Mouse (Mus musculus): ENCODE results near the gene Slc38a6. TPM values are rescaled to one million over a fixed set of nuclear protein-coding genes. Genes with fewer than 3 reads are reported as not detected.

Gene Slc38a6
- total and polyA plus RNA-seq, 2 experiments from 2014 or later: 9.2 to 20.2 TPM

DNA sequence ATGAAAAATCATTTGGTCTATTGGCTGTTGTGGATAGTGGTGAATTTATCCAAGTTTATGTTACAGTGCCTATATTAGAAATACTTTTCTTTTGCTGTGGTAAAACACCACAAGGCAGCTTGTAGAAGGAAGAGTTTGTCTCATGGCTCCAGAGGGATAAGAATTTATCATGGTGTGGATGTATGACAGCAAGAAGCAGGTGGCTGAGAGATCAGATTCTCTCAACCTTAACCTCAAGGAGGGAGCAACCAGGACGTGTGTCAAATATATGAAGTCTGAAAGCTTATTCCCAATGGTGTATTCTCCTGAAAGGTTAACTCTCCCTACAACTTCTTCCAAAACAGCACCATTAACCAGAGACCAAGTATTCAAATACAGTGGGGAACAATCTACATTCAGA, 20.0 kb upstream of the Slc38a6 start:
- H3K27ac ChIP-seq (ENCODE audit: low read depth, low read length): no peak overlapping the region
- H3K27me3 ChIP-seq (ENCODE audit: insufficient read depth, low read length): no peaks in the 10 kb centered on the region
- H3K4me1 ChIP-seq (ENCODE audit: insufficient read depth): no peaks in the 10 kb centered on the region
- DNase-seq (no peak), ATAC-seq (no peak)
- no peak overlapping the region for H3K4me2 ChIP-seq (ENCODE audit: low read depth)
- TF ChIP-seq CTCF (IDR thresholded peaks at IDR 0.05; ENCODE audit: low read depth): no peak
- H3K9ac ChIP-seq: no peak overlapping the region
- no peaks in the 10 kb centered on the region for H3K9me3 ChIP-seq (ENCODE audit: low read length)
- no peaks in the 10 kb centered on the region for H3K36me3 ChIP-seq (ENCODE audit: insufficient read depth)
- 91% methylated on average over 1 of the region's 1 CpGs for WGBS
- no peak overlapping the region for H3K4me3 ChIP-seq (ENCODE audit: low read depth, low read length)

- no peaks in the 10 kb centered on the region for H3K9me3 ChIP-seq (ENCODE audit: low read length)
- no peaks in the 10 kb centered on the region for H3K4me1 ChIP-seq (ENCODE audit: insufficient read depth)
- no peak for TF ChIP-seq CTCF (IDR thresholded peaks at IDR 0.05; ENCODE audit: low read depth)
- H3K36me3 ChIP-seq (ENCODE audit: insufficient read depth): no peaks in the 10 kb centered on the region
- WGBS: 85% methylated on average over 1 of the region's 1 CpGs
- no peak overlapping the region for H3K27ac ChIP-seq (ENCODE audit: low read depth, low read length)
- ATAC-seq: no peak
- H3K4me2 ChIP-seq (ENCODE audit: low read depth): no peak overlapping the region
- no peak overlapping the region for H3K9ac ChIP-seq
- no peak for DNase-seq
- no peaks in the 10 kb centered on the region for H3K27me3 ChIP-seq (ENCODE audit: insufficient read depth, low read length)
- H3K4me3 ChIP-seq (ENCODE audit: low read depth, low read length): no peak overlapping the region
Measured at GRCm38 (mm10) chr12:73268497-73268896, 18.1 kb upstream of the Slc38a6 start.

DNA sequence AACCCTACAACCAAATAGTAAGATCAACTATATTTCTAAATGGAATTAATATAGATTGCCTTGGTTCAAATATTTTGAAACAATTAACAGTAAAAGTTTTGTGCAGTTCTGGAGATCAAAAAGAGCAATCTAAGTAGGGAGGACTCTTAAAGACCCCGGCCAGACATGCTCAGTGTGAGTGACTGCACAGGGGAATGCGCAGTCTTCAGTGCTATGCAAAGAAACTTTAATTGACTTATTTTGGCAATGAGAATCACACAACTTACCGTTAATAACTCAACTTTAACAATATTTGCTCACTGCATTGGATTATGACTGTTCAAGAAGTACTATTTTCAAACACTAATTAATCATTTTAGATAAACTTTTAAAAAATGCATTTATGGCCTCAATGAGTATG, 17.0 kb upstream of the Slc38a6 start:
- Histone ChIP-seq H3K4me3 (ENCODE audit: low read depth, low read length) (no peak overlapping the region), H3K27ac (ENCODE audit: low read depth, low read length) (no peak overlapping the region), H3K9ac (no peak overlapping the region), H3K4me2 (ENCODE audit: low read depth) (no peak overlapping the region), H3K4me1 (ENCODE audit: insufficient read depth) (no peaks in the 10 kb centered on the region), H3K9me3 (ENCODE audit: low read length) (no peaks in the 10 kb centered on the region), H3K27me3 (ENCODE audit: insufficient read depth, low read length) (no peaks in the 10 kb centered on the region), H3K36me3 (ENCODE audit: insufficient read depth) (no peaks in the 10 kb centered on the region)
- DNase-seq (no peak), ATAC-seq (no peak)
- 93% methylated on average over 3 of the region's 3 CpGs for WGBS
- no peak for TF ChIP-seq CTCF (IDR thresholded peaks at IDR 0.05; ENCODE audit: low read depth)

GRCm38 (mm10) chr12:73269933-73270332, 16.6 kb upstream of the Slc38a6 start:
- TF ChIP-seq CTCF (IDR thresholded peaks at IDR 0.05; ENCODE audit: low read depth): no peak
- Histone ChIP-seq H3K27ac (ENCODE audit: low read depth, low read length) (no peak overlapping the region), H3K9me3 (ENCODE audit: low read length) (no peaks in the 10 kb centered on the region), H3K9ac (no peak overlapping the region), H3K4me1 (ENCODE audit: insufficient read depth) (no peaks in the 10 kb centered on the region), H3K4me2 (ENCODE audit: low read depth) (no peak overlapping the region), H3K36me3 (ENCODE audit: insufficient read depth) (no peaks in the 10 kb centered on the region), H3K27me3 (ENCODE audit: insufficient read depth, low read length) (no peaks in the 10 kb centered on the region), H3K4me3 (ENCODE audit: low read depth, low read length) (no peak overlapping the region)
- 88% methylated on average over 4 of the region's 4 CpGs for WGBS
- ATAC-seq (no peak), DNase-seq (no peak)

DNA sequence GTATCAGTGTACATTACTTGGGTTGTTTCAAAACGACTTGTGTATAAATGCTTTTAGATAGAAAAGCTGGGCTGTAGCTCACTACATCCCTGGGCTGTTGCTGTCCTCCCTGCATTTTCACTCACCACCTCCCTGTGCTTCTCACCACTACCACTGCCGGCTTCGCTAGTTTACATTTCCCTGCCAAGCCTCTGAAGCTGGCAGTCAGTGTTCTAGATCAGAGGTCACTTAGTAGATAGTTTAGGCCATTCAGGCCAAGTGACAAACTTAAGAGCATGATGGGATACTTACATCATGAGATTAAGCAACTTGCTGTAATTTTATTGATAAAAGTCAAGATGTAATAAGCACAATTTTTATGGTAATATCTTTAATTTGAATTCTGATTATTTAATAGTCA, 11.7 kb upstream of the Slc38a6 start:
- H3K9me3 ChIP-seq (ENCODE audit: low read length): no peaks in the 10 kb centered on the region
- peaks cover 12% of the 10 kb centered on the region for H3K36me3 ChIP-seq (ENCODE audit: insufficient read depth)
- H3K4me3 ChIP-seq (ENCODE audit: low read depth, low read length): no peak overlapping the region
- no peak overlapping the region for H3K9ac ChIP-seq
- no peak for ATAC-seq
- no peaks in the 10 kb centered on the region for H3K27me3 ChIP-seq (ENCODE audit: insufficient read depth, low read length)
- H3K4me2 ChIP-seq (ENCODE audit: low read depth): no peak overlapping the region
- no peaks in the 10 kb centered on the region for H3K4me1 ChIP-seq (ENCODE audit: insufficient read depth)
- H3K27ac ChIP-seq (ENCODE audit: low read depth, low read length): no peak overlapping the region
- 97% methylated on average over 3 of the region's 3 CpGs for WGBS
- TF ChIP-seq CTCF (IDR thresholded peaks at IDR 0.05; ENCODE audit: low read depth): no peak
- no peak for DNase-seq

GRCm38 (mm10) chr12:73287609-73288008, 1.0 kb downstream of the Slc38a6 start:
- Histone ChIP-seq H3K4me2 (ENCODE audit: low read depth) (peak overlapping the region; percentile 80), H3K9me3 (ENCODE audit: low read length) (no peaks in the 10 kb centered on the region), H3K36me3 (ENCODE audit: insufficient read depth) (no peaks in the 10 kb centered on the region; the same call in 1 of the 2 replicates), H3K27ac (ENCODE audit: low read depth, low read length) (no peak overlapping the region), H3K4me3 (ENCODE audit: low read depth, low read length) (peak overlapping the region; percentile 81), H3K4me1 (ENCODE audit: insufficient read depth) (0 out of 2 replicates have a peak, but pooled peaks cover 8% of the 10 kb centered on the region), H3K27me3 (ENCODE audit: insufficient read depth, low read length) (no peaks in the 10 kb centered on the region), H3K9ac (0 out of 2 replicates have a peak overlapping the region, but pooled peaks have one; percentile 74)
- WGBS: 75% methylated on average over 8 of the region's 8 CpGs
- ATAC-seq (no peak), DNase-seq (no peak)
- TF ChIP-seq CTCF (IDR thresholded peaks at IDR 0.05; ENCODE audit: low read depth): no peak

DNA sequence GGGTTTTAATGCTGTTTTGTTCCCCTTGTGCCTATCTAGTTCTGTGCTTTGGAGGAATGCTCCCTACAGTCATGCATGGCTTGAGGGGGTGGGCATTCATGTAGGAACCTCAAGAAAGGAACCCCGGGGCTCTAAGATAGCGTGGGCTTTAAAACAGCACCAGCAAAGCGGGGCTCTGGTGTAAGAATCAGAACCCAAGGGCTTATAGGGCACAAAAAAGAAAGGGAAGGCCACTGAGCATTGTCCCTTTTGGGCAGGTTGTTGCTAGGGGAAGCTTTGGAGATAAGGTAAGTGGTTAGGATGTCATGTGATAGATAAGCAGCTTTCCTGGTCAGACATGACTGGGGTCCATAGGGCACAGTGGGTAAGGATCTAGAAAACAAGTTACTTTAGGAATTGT, 2.0 kb downstream of the Slc38a6 start:
- Histone ChIP-seq H3K36me3 (ENCODE audit: insufficient read depth) (no peaks in the 10 kb centered on the region; the same call in 1 of the 2 replicates), H3K9ac (no peak overlapping the region), H3K4me2 (ENCODE audit: low read depth) (no peak overlapping the region), H3K4me1 (ENCODE audit: insufficient read depth) (0 out of 2 replicates have a peak, but pooled peaks cover 8% of the 10 kb centered on the region), H3K27me3 (ENCODE audit: insufficient read depth, low read length) (no peaks in the 10 kb centered on the region), H3K9me3 (ENCODE audit: low read length) (no peaks in the 10 kb centered on the region), H3K27ac (ENCODE audit: low read depth, low read length) (no peak overlapping the region), H3K4me3 (ENCODE audit: low read depth, low read length) (no peak overlapping the region)
- no peak for DNase-seq
- no peak for ATAC-seq
- no peak for TF ChIP-seq CTCF (IDR thresholded peaks at IDR 0.05; ENCODE audit: low read depth)
- 97% methylated on average over 3 of the region's 3 CpGs for WGBS

DNA sequence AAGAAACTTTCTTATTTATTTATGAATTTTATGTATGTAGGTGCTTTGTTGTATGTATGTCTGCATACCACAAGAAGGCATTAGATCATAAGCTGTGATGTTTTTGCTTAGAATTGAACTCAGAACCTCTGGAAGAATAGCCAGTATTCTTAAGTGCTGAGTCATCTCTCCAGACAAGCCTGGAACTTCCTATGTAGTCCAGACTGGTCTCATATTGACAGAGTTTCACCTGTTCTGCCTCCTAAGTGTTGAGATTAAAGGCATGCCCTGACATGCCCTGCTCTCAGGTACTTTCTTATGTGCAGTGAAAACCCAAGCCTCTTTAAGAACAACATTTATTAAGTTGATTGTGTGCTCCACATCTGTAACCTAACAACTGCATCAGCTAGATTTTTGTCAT, 8.3 kb downstream of the Slc38a6 start:
- DNase-seq (no peak), ATAC-seq (no peak)
- Histone ChIP-seq H3K4me1 (ENCODE audit: insufficient read depth) (no peaks in the 10 kb centered on the region), H3K4me3 (ENCODE audit: low read depth, low read length) (no peak overlapping the region), H3K4me2 (ENCODE audit: low read depth) (no peak overlapping the region), H3K36me3 (ENCODE audit: insufficient read depth) (peaks cover 5% of the 10 kb centered on the region), H3K9me3 (ENCODE audit: low read length) (no peaks in the 10 kb centered on the region), H3K9ac (no peak overlapping the region), H3K27ac (ENCODE audit: low read depth, low read length) (no peak overlapping the region), H3K27me3 (ENCODE audit: insufficient read depth, low read length) (no peaks in the 10 kb centered on the region)
- no peak for TF ChIP-seq CTCF (IDR thresholded peaks at IDR 0.05; ENCODE audit: low read depth)
